Mouse (Mus musculus): ENCODE measurements at regions not wholly inside any gene's neighbourhood (a gene's known extent, or its start where the extent isn't known, plus 50 kb on each side); places are given as distances from the start of the nearest gene placed in this dataset.

DNA sequence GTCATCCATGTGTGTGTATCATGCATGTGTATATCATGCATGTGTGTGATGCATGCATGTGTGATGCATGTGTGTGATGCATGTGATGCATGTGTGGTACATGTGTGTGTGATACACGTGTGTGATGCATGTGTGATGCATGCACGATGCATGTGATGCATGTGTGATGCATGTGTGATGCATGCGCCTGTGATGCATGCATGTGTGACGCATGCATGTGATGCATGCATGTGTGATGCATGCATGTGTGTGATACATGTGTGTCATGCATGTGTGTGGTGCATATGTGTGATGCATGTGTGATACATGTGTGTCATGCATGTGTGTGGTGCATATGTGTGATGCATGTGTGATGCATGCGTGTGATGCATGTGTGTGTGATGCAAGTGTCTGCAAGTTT, 108.1 kb upstream of the Zfp217 start:
- TF ChIP-seq CHD2 (IDR thresholded peaks at IDR 0.05; ENCODE audit: low read depth, low read length) (no peak), ZNF384 (IDR thresholded peaks at IDR 0.05; ENCODE audit: low read depth, low read length) (no peak), MAFK (IDR thresholded peaks at IDR 0.05; ENCODE audit: insufficient read depth, low read depth, low read length) (no peak)
